ENCODE assay signal across 34 mouse cellular contexts in genomic region chr11:108068430-108068829, GRCm38 (mm10).
DNase-seq lines count a peak whose midpoint lies in the region; ATAC-seq and TF ChIP-seq lines count a peak whose summit lies in the region.
"Had no signal": no experiment of that assay in that cellular context is flagged by ENCODE, and none has a peak within 500 bp of the region (broad histone marks: within the 10 kb centered on the region; RNA-seq: fewer than 3 reads in every experiment).

No protein-coding gene starts in this region.

- H3K4me1 ChIP-seq in midbrain, embryonic 11.5 days (ENCODE audit: control insufficient read depth, insufficient read depth, low read length), result no peaks in the 10 kb centered on the region
- no peaks in the 10 kb centered on the region for H3K4me1 ChIP-seq in midbrain, embryonic 13.5 days (replicated peaks)
- no peaks in the 10 kb centered on the region for H3K4me1 ChIP-seq in ES-E14 (ENCODE audit: control insufficient read depth in 2 of 2, insufficient read depth in 2 of 2, low read length in 2 of 2, poor library complexity in 1 of 2)
- no peaks in the 10 kb centered on the region for H3K4me1 ChIP-seq in forebrain, embryonic 12.5 days
- H3K4me1 ChIP-seq: embryonic facial prominence, embryonic 12.5 days; limb, embryonic 10.5 days; limb, embryonic 15.5 days; liver, embryonic 13.5 days; neural tube, embryonic 12.5 days; stomach, embryonic 15.5 days had no signal

- H3K9ac ChIP-seq in midbrain, embryonic 11.5 days (ENCODE audit: low read length), result no peak overlapping the region
- H3K9ac ChIP-seq in midbrain, embryonic 13.5 days (replicated peaks), result no peak overlapping the region
- no peak overlapping the region for H3K9ac ChIP-seq in ES-E14 (ENCODE audit: insufficient read depth, low read depth, low read length, poor library complexity, severe bottlenecking)
- H3K9ac ChIP-seq in forebrain, embryonic 12.5 days, result no peak overlapping the region
- H3K9ac ChIP-seq: embryonic facial prominence, embryonic 12.5 days; heart, embryonic 12.5 days; limb, embryonic 15.5 days; liver, embryonic 13.5 days; neural tube, embryonic 12.5 days; stomach, embryonic 15.5 days had no signal

- DNase-seq in midbrain, embryonic 11.5 days (ENCODE audit: low spot score, missing footprints), result peak; percentile 71
- no peak for DNase-seq in ES-E14 (ENCODE audit: low read depth, low spot score)
- DNase-seq in ovary, postnatal 36 days (ENCODE audit: low spot score), result no peak
- no peak for DNase-seq in adrenal gland, postnatal 36 days
- DNase-seq: adrenal gland, adult 2 months; cerebellum, adult 8-10 months; cerebellum, postnatal 36 days; embryo, embryonic 11 days; gastrocnemius, postnatal 14 days; heart, adult 2 months; kidney, adult 8-10 months; layer of hippocampus, adult 9-11 months; liver, embryonic 13.5 days; lung, adult 18-20 months; lung, postnatal 4 days; right cerebral cortex, postnatal 25 days; thymus, adult 18-20 months; thymus, postnatal 25 days had no signal

- H3K36me3 ChIP-seq in midbrain, embryonic 11.5 days (ENCODE audit: control insufficient read depth, insufficient read depth, low read length), result no peaks in the 10 kb centered on the region
- H3K36me3 ChIP-seq in midbrain, embryonic 13.5 days, result no peaks in the 10 kb centered on the region
- no peaks in the 10 kb centered on the region for H3K36me3 ChIP-seq in ES-E14 (ENCODE audit: control insufficient read depth, insufficient read depth, low read length, poor library complexity, severe bottlenecking)
- no peaks in the 10 kb centered on the region for H3K36me3 ChIP-seq in forebrain, embryonic 12.5 days (replicated peaks)
- H3K36me3 ChIP-seq: embryonic facial prominence, embryonic 12.5 days; forebrain, embryonic 10.5 days; heart, embryonic 12.5 days; limb, embryonic 10.5 days; limb, embryonic 15.5 days; liver, embryonic 13.5 days; neural tube, embryonic 12.5 days; stomach, embryonic 15.5 days had no signal

- H3K4me2 ChIP-seq in midbrain, embryonic 11.5 days, result no peak overlapping the region
- no peak overlapping the region for H3K4me2 ChIP-seq in midbrain, embryonic 13.5 days (replicated peaks)
- no peak overlapping the region for H3K4me2 ChIP-seq in forebrain, embryonic 12.5 days
- H3K4me2 ChIP-seq: embryonic facial prominence, embryonic 12.5 days; heart, embryonic 12.5 days; limb, embryonic 15.5 days; liver, embryonic 13.5 days; neural tube, embryonic 12.5 days; stomach, embryonic 15.5 days had no signal

- WGBS in midbrain, embryonic 11.5 days, result 91% methylated on average over 5 of the region's 5 CpGs
- WGBS in midbrain, embryonic 13.5 days, result 92% methylated on average over 5 of the region's 5 CpGs
- WGBS in forebrain, embryonic 12.5 days, result 94% methylated on average over 5 of the region's 5 CpGs

- in situ Hi-C loops in ES-E14 (cut with MboI; ENCODE audit: low sequenced_read_pairs in 2 of 2, unreplicated experiment in 2 of 2), result no loop called here

- no peaks in the 10 kb centered on the region for H3K27me3 ChIP-seq in midbrain, embryonic 11.5 days (ENCODE audit: control insufficient read depth, insufficient read depth, low read length)
- no peaks in the 10 kb centered on the region for H3K27me3 ChIP-seq in midbrain, embryonic 13.5 days
- no peaks in the 10 kb centered on the region for H3K27me3 ChIP-seq in forebrain, embryonic 12.5 days
- H3K27me3 ChIP-seq: embryonic facial prominence, embryonic 12.5 days; heart, embryonic 12.5 days; limb, embryonic 15.5 days; liver, embryonic 13.5 days; neural tube, embryonic 12.5 days; stomach, embryonic 15.5 days had no signal

- no peak overlapping the region for H3K4me3 ChIP-seq in midbrain, embryonic 11.5 days (ENCODE audit: low read depth, low read length)
- H3K4me3 ChIP-seq in midbrain, embryonic 13.5 days (replicated peaks), result no peak overlapping the region
- H3K4me3 ChIP-seq in ES-E14 (ENCODE audit: insufficient read depth in 1 of 2, low read depth in 1 of 2, low read length in 2 of 2, poor library complexity in 1 of 2, severe bottlenecking in 1 of 2), result no peak overlapping the region
- H3K4me3 ChIP-seq in forebrain, embryonic 12.5 days (replicated peaks), result no peak overlapping the region
- H3K4me3 ChIP-seq: embryonic facial prominence, embryonic 12.5 days; forebrain, embryonic 10.5 days; heart, adult 2 months; heart, embryonic 12.5 days; limb, embryonic 10.5 days; limb, embryonic 15.5 days; liver, embryonic 13.5 days; neural tube, embryonic 12.5 days; stomach, embryonic 15.5 days had no signal

- H3K27ac ChIP-seq in midbrain, embryonic 11.5 days (ENCODE audit: low read depth, low read length), result no peak overlapping the region
- no peak overlapping the region for H3K27ac ChIP-seq in midbrain, embryonic 13.5 days
- no peak overlapping the region for H3K27ac ChIP-seq in ES-E14 (ENCODE audit: insufficient read depth, low read depth, low read length, poor library complexity, severe bottlenecking)
- H3K27ac ChIP-seq in forebrain, embryonic 12.5 days, result no peak overlapping the region
- H3K27ac ChIP-seq: embryonic facial prominence, embryonic 12.5 days; forebrain, embryonic 10.5 days; heart, adult 2 months; kidney, postnatal 0 days; limb, embryonic 10.5 days; limb, embryonic 15.5 days; liver, embryonic 13.5 days; neural tube, embryonic 12.5 days; stomach, embryonic 15.5 days had no signal

- ATAC-seq in midbrain, embryonic 11.5 days (ENCODE audit: low FRiP score), result no peak
- ATAC-seq in midbrain, embryonic 13.5 days, result no peak
- ATAC-seq in granulocyte monocyte progenitor cell, adult 5-6 weeks (replicated peaks; ENCODE audit: poor library complexity, severe bottlenecking), result peak; percentile 92
- ATAC-seq in megakaryocyte progenitor cell, adult 5-6 weeks (replicated peaks; ENCODE audit: poor library complexity), result peak; percentile 85
- ATAC-seq in forebrain, embryonic 12.5 days (ENCODE audit: low FRiP score), result no peak
- ATAC-seq: hindbrain, embryonic 16.5 days; intestine, embryonic 16.5 days; lung, postnatal 0 days; midbrain, embryonic 16.5 days had no signal

- H3K9me3 ChIP-seq in midbrain, embryonic 11.5 days (ENCODE audit: control insufficient read depth, low read length), result no peaks in the 10 kb centered on the region
- H3K9me3 ChIP-seq in midbrain, embryonic 13.5 days, result no peaks in the 10 kb centered on the region
- H3K9me3 ChIP-seq in ES-E14 (ENCODE audit: control insufficient read depth, insufficient read depth, low read depth, low read length), result no peaks in the 10 kb centered on the region
- no peaks in the 10 kb centered on the region for H3K9me3 ChIP-seq in forebrain, embryonic 12.5 days
- H3K9me3 ChIP-seq: embryonic facial prominence, embryonic 12.5 days; forebrain, embryonic 10.5 days; heart, embryonic 12.5 days; limb, embryonic 10.5 days; limb, embryonic 15.5 days; liver, embryonic 13.5 days; neural tube, embryonic 12.5 days; stomach, embryonic 15.5 days had no signal

TF ChIP-seq in ES-E14, 5 proteins besides CTCF, POLR2A, EP300 and RAD21:
- TF ChIP-seq CHD2 (IDR thresholded peaks at IDR 0.05; ENCODE audit: low read depth, low read length) (0 out of 2 replicates have a peak, but pooled peaks have one; percentile 25), ZC3H11A (IDR thresholded peaks at IDR 0.05; ENCODE audit: borderline replicate concordance, low read depth, low read length) (no peak), ZNF384 (IDR thresholded peaks at IDR 0.05; ENCODE audit: low read depth, low read length) (no peak), HCFC1 (IDR thresholded peaks at IDR 0.05; ENCODE audit: borderline replicate concordance, insufficient read depth, low read length) (no peak)

Comparison
In these comparisons a context has a peak if more than half of its experiments do, and no peak if none do; other contexts are left out.
1. ATAC-seq: peak in granulocyte monocyte progenitor cell, adult 5-6 weeks (single experiment) and megakaryocyte progenitor cell, adult 5-6 weeks (single experiment); none in midbrain, embryonic 11.5 days (single experiment), midbrain, embryonic 13.5 days (single experiment) and forebrain, embryonic 12.5 days (single experiment).